ENCODE assay signal across 10 mouse cellular contexts in genomic region chr2:22704780-22705727, GRCm38 (mm10).
DNase-seq lines count a peak whose midpoint lies in the region; ATAC-seq and TF ChIP-seq lines count a peak whose summit lies in the region.
"Had no signal": no experiment of that assay in that cellular context is flagged by ENCODE, and none has a peak within 500 bp of the region (broad histone marks: within the 10 kb centered on the region; RNA-seq: fewer than 3 reads in every experiment).

No protein-coding gene starts in this region.

- H3K9me3 ChIP-seq in intestine, embryonic 15.5 days, result no peaks in the 10 kb centered on the region
- no peaks in the 10 kb centered on the region for H3K9me3 ChIP-seq in intestine, postnatal 0 days (ENCODE audit: control insufficient read depth)
- no peaks in the 10 kb centered on the region for H3K9me3 ChIP-seq in hindbrain, postnatal 0 days (ENCODE audit: low read length)
- H3K9me3 ChIP-seq: hindbrain, embryonic 15.5 days; liver, embryonic 13.5 days had no signal

- no peaks in the 10 kb centered on the region for H3K36me3 ChIP-seq in intestine, embryonic 15.5 days
- H3K36me3 ChIP-seq in intestine, postnatal 0 days (ENCODE audit: control insufficient read depth, insufficient read depth), result no peaks in the 10 kb centered on the region
- no peaks in the 10 kb centered on the region for H3K36me3 ChIP-seq in hindbrain, postnatal 0 days (ENCODE audit: insufficient read depth, low read length)
- H3K36me3 ChIP-seq: hindbrain, embryonic 15.5 days; liver, embryonic 13.5 days had no signal

- no peaks in the 10 kb centered on the region for H3K27me3 ChIP-seq in intestine, embryonic 15.5 days (replicated peaks)
- no peaks in the 10 kb centered on the region for H3K27me3 ChIP-seq in intestine, postnatal 0 days (replicated peaks; ENCODE audit: control insufficient read depth, insufficient read depth, low read length)
- H3K27me3 ChIP-seq in hindbrain, postnatal 0 days (ENCODE audit: insufficient read depth, low read length), result no peaks in the 10 kb centered on the region
- H3K27me3 ChIP-seq: hindbrain, embryonic 15.5 days; liver, embryonic 13.5 days had no signal

- no peak for TF ChIP-seq CTCF in intestine, postnatal 0 days (IDR thresholded peaks at IDR 0.05; ENCODE audit: low read depth)
- no peak for TF ChIP-seq CTCF in hindbrain, postnatal 0 days (IDR thresholded peaks at IDR 0.05; ENCODE audit: low read depth)

- H3K4me3 ChIP-seq in intestine, embryonic 15.5 days (replicated peaks), result no peak overlapping the region
- H3K4me3 ChIP-seq in intestine, postnatal 0 days (ENCODE audit: low read depth, low read length), result no peak overlapping the region
- no peak overlapping the region for H3K4me3 ChIP-seq in hindbrain, postnatal 0 days (ENCODE audit: low read length)
- H3K4me3 ChIP-seq: hindbrain, embryonic 15.5 days; liver, embryonic 13.5 days had no signal

- peak; percentile 36; the same call in 1 of the 2 replicates for ATAC-seq in intestine, embryonic 15.5 days
- ATAC-seq in intestine, postnatal 0 days, result no peak
- ATAC-seq in hindbrain, postnatal 0 days, result peak; percentile 40; the same call in 1 of the 2 replicates
- no peak for ATAC-seq in erythroblast, adult 5-6 weeks (replicated peaks; ENCODE audit: low FRiP score, poor library complexity, severe bottlenecking)

- 44% methylated on average over 4 of the region's 4 CpGs for WGBS in intestine, embryonic 15.5 days
- WGBS in intestine, postnatal 0 days, result 51% methylated on average over 4 of the region's 4 CpGs
- 46% methylated on average over 4 of the region's 4 CpGs for WGBS in hindbrain, postnatal 0 days

- no peak overlapping the region for H3K9ac ChIP-seq in intestine, embryonic 15.5 days
- no peak overlapping the region for H3K9ac ChIP-seq in intestine, postnatal 0 days (ENCODE audit: low read depth, low read length)
- no peak overlapping the region for H3K9ac ChIP-seq in hindbrain, postnatal 0 days (replicated peaks; ENCODE audit: low read length)
- H3K9ac ChIP-seq: hindbrain, embryonic 15.5 days; liver, embryonic 13.5 days had no signal

- no peaks in the 10 kb centered on the region for H3K4me1 ChIP-seq in intestine, embryonic 15.5 days (replicated peaks)
- no peaks in the 10 kb centered on the region for H3K4me1 ChIP-seq in intestine, postnatal 0 days (replicated peaks; ENCODE audit: control insufficient read depth, insufficient read depth, low read length)
- no peaks in the 10 kb centered on the region for H3K4me1 ChIP-seq in hindbrain, postnatal 0 days (ENCODE audit: insufficient read depth, low read length)
- H3K4me1 ChIP-seq: hindbrain, embryonic 15.5 days; liver, embryonic 13.5 days had no signal

- peak; percentile 56 for DNase-seq in NIH3T3 (ENCODE audit: low read depth)
- peak; percentile 26 for DNase-seq in brain, embryonic 18.5 days (ENCODE audit: low read depth, low spot score)
- DNase-seq in hindbrain, postnatal 0 days (ENCODE audit: low spot score), result peak; percentile 34
- DNase-seq in Muller cell, postnatal 12 days (ENCODE audit: inconsistent ontology term), result no peak
- DNase-seq: cerebellum, adult 9-11 months; liver, embryonic 13.5 days had no signal

- H3K27ac ChIP-seq in intestine, embryonic 15.5 days, result no peak overlapping the region
- H3K27ac ChIP-seq in intestine, postnatal 0 days (ENCODE audit: low read depth, low read length), result no peak overlapping the region
- peak overlapping the region; percentile 22; the same call in 1 of the 2 replicates for H3K27ac ChIP-seq in hindbrain, postnatal 0 days
- H3K27ac ChIP-seq: hindbrain, embryonic 15.5 days; liver, embryonic 13.5 days had no signal

- no peak overlapping the region for H3K4me2 ChIP-seq in intestine, embryonic 15.5 days (replicated peaks)
- H3K4me2 ChIP-seq in intestine, postnatal 0 days (replicated peaks; ENCODE audit: low read depth), result no peak overlapping the region
- no peak overlapping the region for H3K4me2 ChIP-seq in hindbrain, postnatal 0 days (ENCODE audit: low read depth, low read length)
- H3K4me2 ChIP-seq: hindbrain, embryonic 15.5 days; liver, embryonic 13.5 days had no signal

Comparison
In these comparisons a context has a peak if more than half of its experiments do, and no peak if none do; other contexts are left out.
1. ATAC-seq: peak in intestine, embryonic 15.5 days (single experiment) and hindbrain, postnatal 0 days (single experiment); none in intestine, postnatal 0 days (single experiment) and erythroblast, adult 5-6 weeks (single experiment).